Mouse (Mus musculus) thymus, postnatal 25 days (tissue): ENCODE data around the gene 4930426L09Rik.

Experiments
- DNase-seq: peaks from one replicate; pipeline ENCODE4 v3.0.0; 2022

Gene 4930426L09Rik

GRCm38 (mm10) chr2:19018034-19018433 is 19.9 kb downstream of the 4930426L09Rik start:
- no peak for DNase-seq

- no peak for DNase-seq
Measured at GRCm38 (mm10) chr2:19024807-19025206, 26.7 kb downstream of the 4930426L09Rik start.

- no peak for DNase-seq
Measured at GRCm38 (mm10) chr2:19037430-19037829, 39.3 kb downstream of the 4930426L09Rik start.

- no peak for DNase-seq
Measured at GRCm38 (mm10) chr2:19037907-19038570, 39.9 kb downstream of the 4930426L09Rik start.

GRCm38 (mm10) chr2:19048225-19048624 is 50.1 kb downstream of the 4930426L09Rik start:
- no peak for DNase-seq

- no peak for DNase-seq
Measured at GRCm38 (mm10) chr2:19049341-19049740, 51.2 kb downstream of the 4930426L09Rik start.
